Mouse (Mus musculus): ENCODE results near the gene Chid1.

GRCm38 (mm10) chr7:141459301-141459711, 80.4 kb downstream of the Chid1 start:
- no peak for TF ChIP-seq EP300 (IDR thresholded peaks at IDR 0.05; ENCODE audit: low read depth)
- TF ChIP-seq CTCF (IDR thresholded peaks at IDR 0.05; ENCODE audit: low read depth) = no peak
